Mouse (Mus musculus) CH12.LX (cell line): ENCODE results near the gene Dbndd2. TPM values are rescaled to one million over a fixed set of nuclear protein-coding genes. Genes with fewer than 3 reads are reported as not detected.

Experiments used
- DNase-seq: peaks from one replicate; pipeline ENCODE4 v3.0.0-alpha.2; 2013; ENCODE audit errors: extremely low read depth
- H3K27ac ChIP-seq: 2 replicates; pipeline ENCODE4 v1.5.1; 2012; ENCODE audit warnings: low read depth, mild to moderate bottlenecking, control low read depth, moderate library complexity; ENCODE audit not compliant: insufficient read depth
- H3K27me3 ChIP-seq: replicated peaks from 2 replicates; pipeline ENCODE3; 2012; ENCODE audit warnings: inconsistent platforms
- H3K36me3 ChIP-seq, 2 experiments: replicated peaks in 1 of 2; 2 replicates each; pipeline versions ENCODE3 to v1.6.1; 2012; ENCODE audit warnings: inconsistent platforms in 1 of 2, low read length in 1 of 2, mild to moderate bottlenecking in 1 of 2, mixed read lengths in 1 of 2, moderate library complexity in 1 of 2; ENCODE audit not compliant: control insufficient read depth in 1 of 2, insufficient read depth in 1 of 2
- H3K4me1 ChIP-seq, 2 experiments: 2 replicates each; pipeline ENCODE4 v1.6.1; 2012; ENCODE audit warnings: inconsistent platforms in 1 of 2, moderate library complexity in 1 of 2; ENCODE audit not compliant: insufficient read depth in 2 of 2, control insufficient read depth in 1 of 2
- H3K4me2 ChIP-seq: 2 replicates; pipeline ENCODE4 v1.6.1; 2012; ENCODE audit warnings: low read depth, mild to moderate bottlenecking, control low read depth; ENCODE audit not compliant: poor library complexity, insufficient read depth, severe bottlenecking
- H3K4me3 ChIP-seq, 3 experiments: fragments of 150-350 bp in 1 of 3; sonication (generic) in 1 of 3; replicated peaks in 1 of 3; 2 replicates each; pipeline versions ENCODE3 to v1.5.1; 2011 to 2012; ENCODE audit warnings: low read depth in 2 of 3, low read length in 2 of 3, mild to moderate bottlenecking in 2 of 3, moderate library complexity in 2 of 3, control low read depth in 1 of 3, improper control_type of control experiment in 1 of 3, inconsistent platforms in 1 of 3, mixed read lengths in 1 of 3; ENCODE audit not compliant: poor library complexity in 1 of 3
- H3K79me2 ChIP-seq: replicated peaks from 2 replicates; pipeline ENCODE4 v1.6.1; 2012; ENCODE audit warnings: mild to moderate bottlenecking, moderate library complexity; ENCODE audit not compliant: control insufficient read depth, poor library complexity, insufficient read depth, severe bottlenecking; ENCODE audit errors: extremely low read depth
- H3K9ac ChIP-seq: 2 replicates; pipeline ENCODE4 v1.6.1; 2012; ENCODE audit warnings: low read depth, mild to moderate bottlenecking, control low read depth, moderate library complexity; ENCODE audit not compliant: insufficient read depth
- H3K9me3 ChIP-seq: replicated peaks from 2 replicates; pipeline ENCODE3; 2012; ENCODE audit warnings: low read length, inconsistent platforms, mixed read lengths
- CHD1 ChIP-seq: IDR thresholded peaks from 2 replicates; pipeline ENCODE4 v1.6.1; 2012; ENCODE audit warnings: low read depth, low read length, improper control_type of control experiment, inconsistent platforms
- CTCF ChIP-seq, 2 experiments: IDR thresholded peaks in 1 of 2; conservative IDR thresholded peaks in 1 of 2; 2 replicates each; pipeline ENCODE4 v1.5.1; 2011 to 2012; ENCODE audit warnings: low read depth in 2 of 2, low read length in 2 of 2, improper control_type of control experiment in 1 of 2, inconsistent platforms in 1 of 2, mild to moderate bottlenecking in 1 of 2, moderate library complexity in 1 of 2
- ELF1 ChIP-seq: IDR thresholded peaks from 2 replicates; pipeline ENCODE4 v1.6.1; 2014; ENCODE audit warnings: low read depth, mild to moderate bottlenecking, inconsistent platforms, low read length, improper control_type of control experiment
- ETS1 ChIP-seq: conservative IDR thresholded peaks from 2 replicates; pipeline ENCODE4 v1.6.1; 2012; ENCODE audit warnings: low read depth, mild to moderate bottlenecking, inconsistent platforms, low read length, improper control_type of control experiment, moderate library complexity
- GABPA ChIP-seq: IDR thresholded peaks from 2 replicates; pipeline ENCODE4 v1.6.1; 2012; ENCODE audit warnings: low read depth, low read length, improper control_type of control experiment, inconsistent platforms; ENCODE audit not compliant: insufficient replicate concordance
- IRF4 ChIP-seq: IDR thresholded peaks from 2 replicates; pipeline ENCODE4 v1.6.1; 2014; ENCODE audit warnings: low read depth, mild to moderate bottlenecking, inconsistent platforms, low read length, improper control_type of control experiment
- JUN ChIP-seq: IDR thresholded peaks from 2 replicates; pipeline ENCODE4 v1.6.1; 2011; ENCODE audit warnings: low read depth, mild to moderate bottlenecking, low read length, improper control_type of control experiment, moderate library complexity; ENCODE audit not compliant: insufficient read depth
- JUND ChIP-seq: conservative IDR thresholded peaks from 2 replicates; pipeline ENCODE4 v1.6.1; 2011; ENCODE audit warnings: low read depth, low read length, improper control_type of control experiment
- MEF2A ChIP-seq: IDR thresholded peaks from 2 replicates; pipeline ENCODE4 v1.6.1; 2014; ENCODE audit warnings: low read depth, mild to moderate bottlenecking, inconsistent platforms, low read length, improper control_type of control experiment, borderline replicate concordance
- NRF1 ChIP-seq: IDR thresholded peaks from 2 replicates; pipeline ENCODE4 v1.6.1; 2014; ENCODE audit warnings: low read depth, mild to moderate bottlenecking, inconsistent platforms, low read length, improper control_type of control experiment, moderate library complexity
- PAX5 ChIP-seq: IDR thresholded peaks from 2 replicates; pipeline ENCODE4 v1.6.1; 2012; ENCODE audit warnings: low read length, inconsistent platforms, mixed read lengths
- POLR2A ChIP-seq: IDR thresholded peaks from 2 replicates; pipeline ENCODE4 v1.6.1; 2011; ENCODE audit warnings: low read depth, mild to moderate bottlenecking, improper control_type of control experiment, low read length
- RCOR1 ChIP-seq: conservative IDR thresholded peaks from 2 replicates; pipeline ENCODE4 v1.6.1; 2012; ENCODE audit warnings: low read depth, mild to moderate bottlenecking, inconsistent platforms, low read length, improper control_type of control experiment
- SMC3 ChIP-seq: IDR thresholded peaks from 2 replicates; pipeline ENCODE4 v1.6.1; 2011; ENCODE audit warnings: low read depth, low read length, improper control_type of control experiment
- TBP ChIP-seq: conservative IDR thresholded peaks from 2 replicates; pipeline ENCODE4 v1.6.1; 2011; ENCODE audit warnings: low read depth, low read length, improper control_type of control experiment
- TCF12 ChIP-seq: IDR thresholded peaks from 2 replicates; pipeline ENCODE4 v1.6.1; 2014; ENCODE audit warnings: low read depth, mild to moderate bottlenecking, inconsistent platforms, low read length, improper control_type of control experiment
- UBTF ChIP-seq: IDR thresholded peaks from 2 replicates; pipeline ENCODE4 v1.6.1; 2012; ENCODE audit warnings: low read depth, mild to moderate bottlenecking, inconsistent platforms, low read length, improper control_type of control experiment, moderate library complexity
- USF1 ChIP-seq: IDR thresholded peaks from 2 replicates; pipeline ENCODE4 v1.6.1; 2014; ENCODE audit warnings: low read depth, mild to moderate bottlenecking, inconsistent platforms, low read length, improper control_type of control experiment
- ZC3H11A ChIP-seq: IDR thresholded peaks from 2 replicates; pipeline ENCODE4 v1.6.1; 2012; ENCODE audit warnings: low read depth, mild to moderate bottlenecking, inconsistent platforms, low read length, improper control_type of control experiment
- ZNF384 ChIP-seq: IDR thresholded peaks from 2 replicates; pipeline ENCODE4 v1.6.1; 2012; ENCODE audit warnings: low read depth, low read length, improper control_type of control experiment, inconsistent platforms
- dilution Hi-C: fragments of 300-500 bp; cut with MboI; formaldehyde crosslinking; loops from 2 replicates; pipeline ENCODE4 v1.14.3; 2020; ENCODE audit warnings: low sequenced_read_pairs; ENCODE audit not compliant: extremely low pct_unique_long_range_greater_than_20kb, extremely low pct_ligation_motif_present
- in situ Hi-C: fragments of 300-500 bp; cut with MboI; formaldehyde crosslinking; loops from 3 replicates; pipeline ENCODE4 v1.14.3; 2019; ENCODE audit warnings: low sequenced_read_pairs, low pct_ligation_motif_present, low pct_unique_long_range_greater_than_20kb, mixed read lengths
- polyA plus RNA-seq: library from polyadenylated mRNA; unstranded; fragments of >175 nt; gene quantifications from 2 replicates; pipeline ENCODE4 v1.2.1, GENCODE M21; 2012; ENCODE audit warnings: low read depth; ENCODE audit not compliant: insufficient read length
- total RNA-seq, 2 experiments: library from RNA; depleted of rRNA; stranded (reverse); fragments of 300-350 nt in 1 of 2; fragments of >200 nt in 1 of 2; gene quantifications; 2 replicates each; pipeline ENCODE4 v1.2.3; 2012 to 2014

Gene Dbndd2
- total and polyA plus RNA-seq, 3 experiments, result 0.53 to 5.7 TPM; not detected in 1

DNA sequence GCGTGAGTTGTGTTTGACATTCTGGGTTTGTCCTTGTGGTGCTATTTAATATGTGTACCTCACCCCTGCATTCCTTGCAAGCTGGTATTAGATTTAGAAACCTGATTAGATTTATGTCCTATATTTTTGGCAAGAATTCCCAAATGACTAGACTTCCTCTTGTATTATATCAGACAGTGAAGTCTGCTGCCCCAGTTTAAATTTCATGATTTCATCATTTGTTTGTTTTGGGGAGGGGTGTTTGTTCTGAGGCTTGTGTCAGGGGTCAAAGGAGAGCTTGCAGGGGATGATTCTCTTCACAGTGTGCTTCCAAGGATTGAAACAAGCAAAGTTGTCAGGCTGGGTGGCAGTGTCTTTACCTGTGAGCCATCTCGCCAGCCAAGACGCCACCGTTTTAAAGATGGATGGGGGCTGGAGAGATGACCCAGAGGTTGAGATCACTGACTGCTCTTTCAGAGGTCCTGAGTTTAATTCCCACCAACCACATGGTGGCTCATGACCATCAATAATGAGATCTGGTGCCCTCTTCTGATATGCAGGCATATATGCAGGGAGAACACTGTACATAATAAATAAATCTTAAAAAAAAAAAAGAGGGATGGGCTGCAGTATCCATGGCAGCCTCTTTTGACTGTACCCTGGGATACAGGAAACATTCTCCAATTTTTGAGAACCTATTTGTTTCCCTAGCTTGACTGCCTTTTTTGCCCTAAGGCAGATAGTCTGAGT is 19.9 kb downstream of the Dbndd2 start:
- no peak overlapping the region for H3K9ac ChIP-seq
- no peaks in the 10 kb centered on the region for H3K27me3 ChIP-seq
- no peak overlapping the region for H3K4me3 ChIP-seq
- no peak for DNase-seq
- H3K4me1 ChIP-seq, result no peaks in the 10 kb centered on the region
- H3K4me2 ChIP-seq, result no peak overlapping the region
- H3K9me3 ChIP-seq, result peaks cover 15% of the 10 kb centered on the region
- dilution Hi-C loops (no loop called here), in situ Hi-C loops (loop anchor here (5.0 kb wide), 1 partner anchor 38 kb away; no protein-coding TSS in a partner anchor)
- peaks cover 63 to 90% of the 10 kb centered on the region in 2 experiments for H3K36me3 ChIP-seq
- H3K79me2 ChIP-seq, result no peaks in the 10 kb centered on the region; the same call in 1 of the 2 replicates
- TF ChIP-seq PAX5, result no peak
- TF ChIP-seq CTCF (conservative IDR thresholded peaks at IDR 0.05 in 1 of 2, IDR thresholded peaks at IDR 0.05 in 1 of 2; ENCODE audit: low read depth in 2 of 2, low read length in 2 of 2), result no peak
- TF ChIP-seq GABPA, result no peak
- no peak for TF ChIP-seq TCF12
- TF ChIP-seq POLR2A, result no peak
- TF ChIP-seq UBTF, result no peak
- no peak for TF ChIP-seq ELF1
- no peak for TF ChIP-seq NRF1
- no peak for TF ChIP-seq RCOR1
- no peak for TF ChIP-seq JUND
- no peak overlapping the region for H3K27ac ChIP-seq

DNA sequence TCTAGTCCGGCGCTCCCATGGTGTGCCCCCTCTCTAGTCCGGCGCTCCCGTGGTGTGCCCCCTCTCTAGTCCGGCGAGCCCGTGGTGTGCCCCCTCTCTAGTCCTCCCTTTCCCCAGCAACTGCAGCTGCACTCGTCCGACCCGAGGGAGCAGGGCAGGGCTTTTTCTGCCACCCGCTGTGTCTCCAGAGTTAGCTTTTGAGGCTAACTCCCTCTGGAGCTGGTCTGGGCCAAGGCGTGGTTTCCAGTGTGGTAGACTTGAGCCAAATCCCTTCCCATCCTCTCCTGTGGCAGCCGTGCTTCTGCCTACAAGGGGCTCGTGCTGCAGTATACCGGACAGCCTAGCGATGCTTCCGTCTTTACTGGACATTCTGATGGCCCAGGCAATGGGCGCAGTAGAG is 21.9 kb downstream of the Dbndd2 start:
- in situ Hi-C loops (loop anchor here (5.0 kb wide), 1 partner anchor 41 kb away; no protein-coding TSS in a partner anchor), dilution Hi-C loops (no loop called here)
- H3K4me1 ChIP-seq, result no peaks in the 10 kb centered on the region
- H3K4me3 ChIP-seq, result no peak overlapping the region
- H3K36me3 ChIP-seq, result peaks cover 46 to 80% of the 10 kb centered on the region in 2 experiments
- no peak overlapping the region for H3K27ac ChIP-seq
- peaks cover 15% of the 10 kb centered on the region for H3K9me3 ChIP-seq
- H3K4me2 ChIP-seq, result no peak overlapping the region
- no peak for TF ChIP-seq IRF4
- TF ChIP-seq JUN, result no peak
- TF ChIP-seq NRF1, result no peak
- no peak for TF ChIP-seq UBTF
- no peak for TF ChIP-seq JUND
- TF ChIP-seq MEF2A, result no peak
- TF ChIP-seq CTCF (conservative IDR thresholded peaks at IDR 0.05 in 1 of 2, IDR thresholded peaks at IDR 0.05 in 1 of 2; ENCODE audit: low read depth in 2 of 2, low read length in 2 of 2), result no peak
- no peak for TF ChIP-seq SMC3
- TF ChIP-seq RCOR1, result no peak
- no peak for TF ChIP-seq USF1
- TF ChIP-seq CHD1, result no peak
- TF ChIP-seq ZC3H11A, result no peak
- no peak for TF ChIP-seq TBP
- no peak for TF ChIP-seq ETS1
- no peak for TF ChIP-seq GABPA
- no peak for TF ChIP-seq ZNF384
- H3K79me2 ChIP-seq, result no peaks in the 10 kb centered on the region
- H3K27me3 ChIP-seq, result no peaks in the 10 kb centered on the region
- no peak overlapping the region for H3K9ac ChIP-seq
- DNase-seq, result no peak
